Mouse (Mus musculus): ENCODE measurements around the gene Birc5. TPM values are rescaled to one million over a fixed set of nuclear protein-coding genes. Genes with fewer than 3 reads are reported as not detected.
"Not testable (repeated sequence)": the region's sequence is repeated elsewhere in the genome, so short reads cannot be mapped to it uniquely, and the experiment has no call there.

Birc5 gene
- polyA plus RNA-seq, 1 experiment from 2014 or later = 307 TPM

GRCm38 (mm10) chr11:117828888-117829604 is 20.0 kb upstream of the Birc5 start:
- no peaks in the 10 kb centered on the region for H3K36me3 ChIP-seq
- no peak for ATAC-seq (ENCODE audit: low FRiP score, low read depth)
- 67% methylated on average over 9 of the region's 9 CpGs for WGBS
- peaks cover 66% of the 10 kb centered on the region for H3K4me1 ChIP-seq
- no peaks in the 10 kb centered on the region for H3K9me3 ChIP-seq
- H3K27ac ChIP-seq = peak overlapping the region; percentile 44; the same call in 1 of the 2 replicates
- no peak overlapping the region for H3K4me3 ChIP-seq
- H3K9ac ChIP-seq = peak overlapping the region; percentile 1; the same call in 1 of the 2 replicates
- H3K27me3 ChIP-seq = no peaks in the 10 kb centered on the region
- H3K4me2 ChIP-seq (replicated peaks) = no peak overlapping the region

GRCm38 (mm10) chr11:117829671-117830215 is 19.3 kb upstream of the Birc5 start:
- Histone ChIP-seq H3K27ac (0 out of 2 replicates have a peak overlapping the region, but pooled peaks have one; percentile 22), H3K36me3 (no peaks in the 10 kb centered on the region), H3K9me3 (no peaks in the 10 kb centered on the region), H3K9ac (0 out of 2 replicates have a peak overlapping the region, but pooled peaks have one; percentile 13), H3K4me3 (no peak overlapping the region), H3K4me2 (replicated peaks) (no peak overlapping the region), H3K27me3 (no peaks in the 10 kb centered on the region), H3K4me1 (peaks cover 61% of the 10 kb centered on the region)
- 70% methylated on average over 2 of the region's 2 CpGs for WGBS
- ATAC-seq (ENCODE audit: low FRiP score, low read depth) = no peak

GRCm38 (mm10) chr11:117830401-117830800 is 18.6 kb upstream of the Birc5 start:
- Histone ChIP-seq H3K9ac (peak overlapping the region; percentile 13; the same call in 1 of the 2 replicates), H3K4me1 (peaks cover 54% of the 10 kb centered on the region), H3K9me3 (no peaks in the 10 kb centered on the region), H3K27me3 (no peaks in the 10 kb centered on the region), H3K4me3 (no peak overlapping the region), H3K27ac (peak overlapping the region; percentile 22; the same call in 1 of the 2 replicates), H3K4me2 (replicated peaks) (no peak overlapping the region), H3K36me3 (no peaks in the 10 kb centered on the region)
- ATAC-seq (ENCODE audit: low FRiP score, low read depth) = no peak
- WGBS = 73% methylated on average over 9 of the region's 9 CpGs

- Histone ChIP-seq H3K27ac (no peak overlapping the region), H3K9me3 (no peaks in the 10 kb centered on the region), H3K4me3 (peak overlapping the region; percentile 29), H3K4me2 (replicated peaks) (peak overlapping the region; percentile 58), H3K36me3 (no peaks in the 10 kb centered on the region), H3K9ac (no peak overlapping the region), H3K4me1 (peaks cover 43% of the 10 kb centered on the region), H3K27me3 (no peaks in the 10 kb centered on the region)
- peak; percentile 16; the same call in 1 of the 2 replicates for ATAC-seq (ENCODE audit: low FRiP score, low read depth)
- 21% methylated on average over 28 of the region's 28 CpGs for WGBS
Measured at GRCm38 (mm10) chr11:117832086-117832969, 16.7 kb upstream of the Birc5 start.

DNA sequence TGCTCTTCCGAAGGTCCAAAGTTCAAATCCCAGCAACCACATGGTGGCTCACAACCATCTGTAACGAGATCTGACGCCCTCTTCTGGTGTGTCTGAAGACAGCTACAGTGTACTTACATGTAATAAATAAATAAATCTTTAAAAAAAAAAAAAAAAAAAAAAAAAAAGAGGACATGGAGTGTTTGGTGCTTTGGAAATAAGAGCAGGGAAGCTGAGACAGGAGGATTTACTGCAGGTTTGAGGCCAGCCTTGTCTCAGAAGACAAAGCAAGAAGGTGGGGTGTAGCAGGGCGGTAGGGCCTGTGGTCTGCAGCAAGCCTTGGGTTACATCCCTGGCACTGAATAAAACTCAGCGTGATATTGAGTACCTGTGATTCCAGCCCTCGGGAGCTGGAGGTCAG is 15.5 kb upstream of the Birc5 start:
- H3K27me3 ChIP-seq; H3K9ac ChIP-seq; H3K27ac ChIP-seq; H3K36me3 ChIP-seq; ATAC-seq (ENCODE audit: low FRiP score, low read depth); H3K9me3 ChIP-seq; H3K4me3 ChIP-seq; H3K4me2 ChIP-seq (replicated peaks): not testable (repeated sequence)
- peaks cover 33% of the 10 kb centered on the region for H3K4me1 ChIP-seq
- 85% methylated on average over 5 of the region's 6 CpGs for WGBS

DNA sequence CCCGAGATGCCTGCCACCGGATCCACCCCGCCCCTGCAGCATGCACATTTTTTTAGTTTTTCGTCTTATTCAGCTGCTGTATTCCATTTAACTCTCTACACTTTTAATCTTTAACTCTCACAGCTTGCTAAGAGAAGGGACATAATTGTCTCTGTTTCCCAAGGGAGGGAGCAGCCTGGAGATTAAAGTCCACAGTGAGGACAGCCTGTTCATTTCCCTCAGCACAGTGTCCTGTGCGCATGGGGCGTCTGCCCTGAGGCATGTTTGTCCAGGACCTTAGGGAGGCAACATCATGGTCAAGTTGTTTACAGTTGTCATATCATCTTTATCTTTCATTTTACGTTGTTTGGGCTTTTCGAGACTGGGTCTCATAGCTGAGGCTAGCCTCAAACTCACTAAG is 15.0 kb upstream of the Birc5 start:
- Histone ChIP-seq H3K4me2 (replicated peaks) (no peak overlapping the region), H3K4me1 (peaks cover 29% of the 10 kb centered on the region), H3K36me3 (no peaks in the 10 kb centered on the region), H3K9ac (no peak overlapping the region), H3K27me3 (no peaks in the 10 kb centered on the region), H3K9me3 (no peaks in the 10 kb centered on the region), H3K27ac (no peak overlapping the region), H3K4me3 (no peak overlapping the region)
- 89% methylated on average over 8 of the region's 8 CpGs for WGBS
- ATAC-seq (ENCODE audit: low FRiP score, low read depth) = no peak

DNA sequence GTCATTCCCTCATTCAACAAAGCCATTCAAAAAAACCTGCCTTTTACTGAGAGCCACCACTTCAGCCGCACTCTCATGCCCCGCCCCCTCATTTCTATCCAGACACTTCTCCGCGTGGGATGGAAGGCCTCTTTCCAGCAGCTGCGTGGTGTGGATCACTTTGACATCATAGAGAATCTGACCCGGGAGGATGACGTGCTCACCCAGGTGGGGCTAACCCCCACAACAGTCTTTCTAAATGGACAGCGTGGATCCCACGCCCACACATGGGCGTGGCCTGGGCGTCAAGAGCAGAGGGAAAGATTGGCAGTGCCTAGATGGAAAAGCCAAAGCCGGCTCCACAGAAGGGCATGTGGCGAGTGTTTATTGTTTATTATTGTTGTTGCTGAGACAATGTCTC is 12.7 kb upstream of the Birc5 start:
- peak overlapping the region; percentile 54 for H3K4me2 ChIP-seq (replicated peaks)
- no peaks in the 10 kb centered on the region for H3K9me3 ChIP-seq
- H3K9ac ChIP-seq = no peak overlapping the region
- H3K4me1 ChIP-seq = peaks cover 14% of the 10 kb centered on the region
- no peaks in the 10 kb centered on the region for H3K36me3 ChIP-seq
- WGBS = 31% methylated on average over 13 of the region's 13 CpGs
- H3K27me3 ChIP-seq = no peaks in the 10 kb centered on the region
- H3K4me3 ChIP-seq = peak overlapping the region; percentile 19; the same call in 1 of the 2 replicates
- H3K27ac ChIP-seq = no peak overlapping the region
- ATAC-seq (ENCODE audit: low FRiP score, low read depth) = no peak

DNA sequence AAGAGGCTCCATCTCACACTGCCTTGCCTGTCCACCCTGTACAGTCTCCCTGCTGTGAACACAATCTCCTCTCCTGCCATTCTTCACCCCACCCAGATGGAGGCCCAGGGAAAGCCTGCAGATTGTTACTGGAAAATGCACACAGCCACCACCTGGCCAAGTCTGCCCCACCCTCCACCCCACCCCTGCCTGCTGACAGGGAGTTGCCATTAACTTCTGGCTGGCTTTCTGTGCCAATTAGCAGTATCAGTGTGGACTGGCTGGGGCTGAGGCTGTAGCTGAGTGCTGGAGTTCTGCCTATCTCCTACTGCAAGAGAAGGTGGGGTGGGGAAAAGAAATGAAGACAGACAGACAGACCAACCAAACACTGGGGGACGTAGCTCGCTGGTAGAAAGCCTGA is 10.5 kb upstream of the Birc5 start:
- Histone ChIP-seq H3K4me3 (no peak overlapping the region), H3K36me3 (no peaks in the 10 kb centered on the region), H3K4me2 (replicated peaks) (no peak overlapping the region), H3K27me3 (no peaks in the 10 kb centered on the region), H3K9ac (no peak overlapping the region), H3K4me1 (peaks cover 8% of the 10 kb centered on the region; the same call in 1 of the 2 replicates), H3K27ac (no peak overlapping the region), H3K9me3 (no peaks in the 10 kb centered on the region)
- ATAC-seq (ENCODE audit: low FRiP score, low read depth) = no peak
- 47% methylated on average over 2 of the region's 2 CpGs for WGBS

- no peaks in the 10 kb centered on the region for H3K36me3 ChIP-seq
- H3K4me3 ChIP-seq = no peak overlapping the region
- ATAC-seq (ENCODE audit: low FRiP score, low read depth) = no peak
- H3K4me2 ChIP-seq (replicated peaks) = no peak overlapping the region
- 96% methylated on average over 1 of the region's 1 CpGs for WGBS
- H3K4me1 ChIP-seq = peaks cover 8% of the 10 kb centered on the region; the same call in 1 of the 2 replicates
- no peak overlapping the region for H3K9ac ChIP-seq
- H3K27ac ChIP-seq = no peak overlapping the region
- no peaks in the 10 kb centered on the region for H3K9me3 ChIP-seq
- H3K27me3 ChIP-seq = no peaks in the 10 kb centered on the region
Measured at GRCm38 (mm10) chr11:117839021-117839420, 10.0 kb upstream of the Birc5 start.

GRCm38 (mm10) chr11:117840910-117841309 is 8.1 kb upstream of the Birc5 start:
- Histone ChIP-seq H3K9ac (no peak overlapping the region), H3K4me1 (peaks cover 8% of the 10 kb centered on the region; the same call in 1 of the 2 replicates), H3K27me3 (no peaks in the 10 kb centered on the region), H3K27ac (no peak overlapping the region), H3K9me3 (no peaks in the 10 kb centered on the region), H3K4me2 (replicated peaks) (no peak overlapping the region), H3K36me3 (no peaks in the 10 kb centered on the region), H3K4me3 (no peak overlapping the region)
- WGBS = 27% methylated on average over 1 of the region's 1 CpGs
- no peak for ATAC-seq (ENCODE audit: low FRiP score, low read depth)

GRCm38 (mm10) chr11:117843434-117843833 is 5.6 kb upstream of the Birc5 start:
- Histone ChIP-seq H3K9me3 (no peaks in the 10 kb centered on the region), H3K27me3 (no peaks in the 10 kb centered on the region), H3K36me3 (no peaks in the 10 kb centered on the region), H3K27ac (no peak overlapping the region), H3K4me3 (no peak overlapping the region), H3K4me2 (replicated peaks) (no peak overlapping the region), H3K9ac (no peak overlapping the region), H3K4me1 (peaks cover 13% of the 10 kb centered on the region)
- WGBS = 77% methylated on average over 2 of the region's 2 CpGs
- ATAC-seq (ENCODE audit: low FRiP score, low read depth) = no peak

- Histone ChIP-seq H3K27ac (no peak overlapping the region), H3K4me1 (peaks cover 17% of the 10 kb centered on the region), H3K4me3 (no peak overlapping the region), H3K4me2 (replicated peaks) (no peak overlapping the region), H3K9me3 (no peaks in the 10 kb centered on the region), H3K9ac (no peak overlapping the region), H3K27me3 (no peaks in the 10 kb centered on the region), H3K36me3 (no peaks in the 10 kb centered on the region)
- ATAC-seq (ENCODE audit: low FRiP score, low read depth) = no peak
- 84% methylated on average over 2 of the region's 2 CpGs for WGBS
Measured at GRCm38 (mm10) chr11:117844997-117845396, 4.1 kb upstream of the Birc5 start.

Measured in limb, embryonic 13.5 days (tissue).